Comparison of ENCODE assay signal across 11 mouse cellular contexts in the genomic region with DNA sequence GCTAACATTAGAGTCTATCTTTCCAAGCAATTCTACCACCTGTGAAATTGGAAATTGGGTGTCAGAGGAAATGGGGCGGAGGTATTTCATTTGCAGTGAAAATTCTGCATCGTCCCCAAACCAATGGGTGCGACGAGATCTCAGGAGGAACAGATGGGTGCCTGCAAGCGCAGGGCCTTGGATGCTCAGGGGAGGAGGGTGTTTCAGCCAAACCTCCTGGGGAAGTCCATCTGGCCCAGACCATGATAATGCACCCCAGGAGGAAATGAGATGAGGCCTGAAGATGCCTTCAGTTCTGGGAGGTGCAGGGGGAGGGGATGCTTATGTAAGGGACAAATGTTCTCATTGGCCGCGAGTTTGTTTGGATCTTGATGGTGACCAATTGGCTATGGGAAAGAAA.
"Had no signal": no experiment of that assay in that cellular context is flagged by ENCODE, and none has a peak within 500 bp of the region (broad histone marks: within the 10 kb centered on the region; RNA-seq: fewer than 3 reads in every experiment).

No protein-coding gene starts in this region.

- H3K4me3 ChIP-seq: limb, embryonic 13.5 days; midbrain, embryonic 12.5 days; neural tube, embryonic 13.5 days; stomach, embryonic 15.5 days had no signal

- H3K27me3 ChIP-seq: limb, embryonic 13.5 days; midbrain, embryonic 12.5 days; neural tube, embryonic 13.5 days; stomach, embryonic 15.5 days had no signal

- H3K4me1 ChIP-seq: limb, embryonic 13.5 days; midbrain, embryonic 12.5 days; neural tube, embryonic 13.5 days; stomach, embryonic 15.5 days had no signal

- H3K4me2 ChIP-seq: limb, embryonic 13.5 days; midbrain, embryonic 12.5 days; neural tube, embryonic 13.5 days; stomach, embryonic 15.5 days had no signal

- H3K36me3 ChIP-seq: limb, embryonic 13.5 days; midbrain, embryonic 12.5 days; neural tube, embryonic 13.5 days; stomach, embryonic 15.5 days had no signal

- ATAC-seq: midbrain, embryonic 16.5 days had no signal

- H3K9ac ChIP-seq: limb, embryonic 13.5 days; liver, embryonic 14.5 days; midbrain, embryonic 12.5 days; neural tube, embryonic 13.5 days; stomach, embryonic 15.5 days had no signal

- DNase-seq: left cerebral cortex, postnatal 4 days; lung, adult 18-20 months; right cerebral cortex, postnatal 14 days; thymus, adult 2 months; thymus, postnatal 36 days had no signal

- H3K27ac ChIP-seq: limb, embryonic 13.5 days; liver, embryonic 14.5 days; midbrain, embryonic 12.5 days; neural tube, embryonic 13.5 days; stomach, embryonic 15.5 days had no signal

- H3K9me3 ChIP-seq: limb, embryonic 13.5 days; midbrain, embryonic 12.5 days; neural tube, embryonic 13.5 days; stomach, embryonic 15.5 days had no signal
